Mouse (Mus musculus) forebrain, embryonic 16.5 days (tissue): ENCODE data around the gene Abr. TPM values are rescaled to one million over a fixed set of nuclear protein-coding genes. Genes with fewer than 3 reads are reported as not detected.
A peak's percentile ranks its signal among the peaks of the same experiment; 100 is the strongest.

ENCODE experiments used
- ATAC-seq: fragments of 200-750 bp; cut with Nextera tagmentation; 2 replicates; pipeline ENCODE4 v1.8.0; 2017; ENCODE audit warnings: mild to moderate bottlenecking, moderate library complexity
- H3K27ac ChIP-seq: fragments of 300-500 bp; sonication (generic); 2 replicates; pipeline ENCODE4 v1.5.1; 2014; ENCODE audit warnings: low read length, control low read depth
- H3K27me3 ChIP-seq: fragments of 300-500 bp; sonication (generic); replicated peaks from 2 replicates; pipeline ENCODE4 v1.6.1; 2014; ENCODE audit warnings: low read length; ENCODE audit not compliant: control insufficient read depth, insufficient read depth
- H3K36me3 ChIP-seq: fragments of 300-500 bp; sonication (generic); 2 replicates; pipeline ENCODE4 v1.6.1; 2014; ENCODE audit not compliant: control insufficient read depth, insufficient read depth
- H3K4me1 ChIP-seq: fragments of 300-500 bp; sonication (generic); replicated peaks from 2 replicates; pipeline ENCODE4 v1.6.1; 2014; ENCODE audit warnings: low read length; ENCODE audit not compliant: control insufficient read depth, insufficient read depth
- H3K4me2 ChIP-seq: fragments of 300-500 bp; sonication (generic); 2 replicates; pipeline ENCODE4 v1.6.1; 2014; ENCODE audit warnings: mild to moderate bottlenecking, low read length, control low read depth
- H3K4me3 ChIP-seq: fragments of 300-500 bp; sonication (generic); replicated peaks from 2 replicates; pipeline ENCODE4 v1.5.1; 2014; ENCODE audit warnings: mild to moderate bottlenecking, low read length, control low read depth
- H3K9ac ChIP-seq: fragments of 300-500 bp; sonication (generic); replicated peaks from 2 replicates; pipeline ENCODE4 v1.6.1; 2014; ENCODE audit warnings: low read depth, low read length, control low read depth
- H3K9me3 ChIP-seq: fragments of 300-500 bp; sonication (generic); 2 replicates; pipeline ENCODE4 v1.6.1; 2016; ENCODE audit warnings: low read length; ENCODE audit not compliant: control insufficient read depth
- WGBS: fragments of 180-500 bp; shearing (Covaris S2); extraction: QIAGEN DNeasy Blood & Tissue Kit; methylation state at CpG from one replicate; pipeline ENCODE4 v1.1.7; 2014; 5-methylcytosine and 5-hydroxymethylcytosine counted together
- polyA plus RNA-seq: library from polyadenylated mRNA; unstranded; fragments of >200 nt; fragmentation: Nextera tagmentation; extraction: Ambion mirVana; gene quantifications from 2 replicates; pipeline ENCODE4 v1.2.1, GENCODE M21; 2015

Gene Abr
- polyA plus RNA-seq, 1 experiment from 2014 or later: 121 TPM

DNA sequence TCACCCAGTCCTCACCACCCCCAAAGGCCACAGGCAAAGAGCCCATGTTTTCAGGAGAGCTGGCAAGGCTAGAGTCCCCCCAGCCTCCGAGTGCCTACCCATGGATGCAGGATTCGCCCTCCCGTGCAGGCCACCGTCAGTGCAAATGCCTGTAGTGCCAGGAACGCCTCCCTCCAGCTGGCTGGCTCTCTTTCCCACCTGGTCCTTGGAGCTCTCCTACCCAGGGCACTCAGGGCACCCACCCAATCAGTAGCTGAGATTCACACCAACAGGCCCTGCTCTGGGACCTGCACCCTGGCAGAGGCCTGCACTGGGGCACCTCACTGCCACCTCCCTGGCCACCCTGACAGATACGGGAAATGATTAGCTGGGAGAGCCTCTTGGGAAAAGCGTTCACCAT lies 90.1 kb downstream of the Abr start:
- no peaks in the 10 kb centered on the region for H3K9me3 ChIP-seq
- ATAC-seq: no peak
- H3K4me1 ChIP-seq: peaks cover 31% of the 10 kb centered on the region
- H3K9ac ChIP-seq: no peak overlapping the region
- no peaks in the 10 kb centered on the region for H3K36me3 ChIP-seq
- H3K27ac ChIP-seq: no peak overlapping the region
- H3K4me3 ChIP-seq: no peak overlapping the region
- 87% methylated on average over 7 of the region's 7 CpGs for WGBS
- no peaks in the 10 kb centered on the region for H3K27me3 ChIP-seq
- H3K4me2 ChIP-seq: no peak overlapping the region

DNA sequence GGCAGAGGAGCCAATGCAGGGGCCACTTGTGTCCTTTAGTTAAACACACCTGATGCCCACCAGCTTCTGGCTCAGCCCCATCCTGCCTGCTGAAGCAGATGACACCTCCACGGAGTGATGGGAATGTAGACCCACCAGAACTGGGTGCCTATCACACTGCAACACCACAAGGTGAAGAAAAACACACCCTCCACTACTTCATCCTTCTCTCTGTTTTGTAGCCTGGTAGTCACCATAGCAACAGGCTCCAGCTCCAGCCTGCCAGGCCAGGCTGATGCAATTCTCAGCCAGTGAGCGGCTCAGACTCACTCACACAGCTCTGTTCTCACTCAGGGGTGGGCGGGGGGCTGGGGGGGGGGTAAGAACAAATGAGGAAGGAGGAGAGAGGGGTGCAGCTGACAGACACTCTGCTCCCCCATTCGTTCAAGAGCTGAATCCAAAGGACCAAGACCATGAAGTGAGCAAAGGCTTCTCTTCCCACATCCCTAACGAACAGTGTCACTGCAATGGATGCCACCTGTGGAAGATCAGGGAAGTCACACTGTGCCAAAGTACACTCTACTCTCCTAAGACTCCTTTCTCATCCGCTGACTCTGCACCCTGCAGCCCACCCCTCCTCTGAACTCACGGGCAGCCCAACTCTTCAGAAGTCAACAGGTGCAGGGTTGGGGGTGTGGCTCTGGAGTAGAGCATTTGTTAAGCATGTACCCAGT lies 91.0 kb downstream of the Abr start:
- ATAC-seq: peak; percentile 92
- Histone ChIP-seq H3K4me3 (no peak overlapping the region), H3K4me1 (peaks cover 31% of the 10 kb centered on the region), H3K9me3 (no peaks in the 10 kb centered on the region), H3K27me3 (no peaks in the 10 kb centered on the region), H3K4me2 (no peak overlapping the region), H3K27ac (peak overlapping the region; percentile 35; the same call in 1 of the 2 replicates), H3K9ac (no peak overlapping the region), H3K36me3 (no peaks in the 10 kb centered on the region)
- WGBS: 15% methylated on average over 7 of the region's 7 CpGs

GRCm38 (mm10) chr11:76530168-76530935 lies 91.8 kb downstream of the Abr start:
- Histone ChIP-seq H3K9me3 (no peaks in the 10 kb centered on the region), H3K27ac (peak overlapping the region; percentile 35; the same call in 1 of the 2 replicates), H3K27me3 (no peaks in the 10 kb centered on the region), H3K4me2 (no peak overlapping the region), H3K4me3 (no peak overlapping the region), H3K36me3 (no peaks in the 10 kb centered on the region), H3K4me1 (peaks cover 31% of the 10 kb centered on the region), H3K9ac (no peak overlapping the region)
- ATAC-seq: peak; percentile 27; the same call in 1 of the 2 replicates
- WGBS: 69% methylated on average over 15 of the region's 15 CpGs

GRCm38 (mm10) chr11:76529352-76530141 lies 92.6 kb downstream of the Abr start:
- Histone ChIP-seq H3K9me3 (no peaks in the 10 kb centered on the region), H3K9ac (no peak overlapping the region), H3K4me2 (no peak overlapping the region), H3K36me3 (no peaks in the 10 kb centered on the region), H3K4me3 (no peak overlapping the region), H3K27me3 (no peaks in the 10 kb centered on the region), H3K27ac (no peak overlapping the region), H3K4me1 (peaks cover 35% of the 10 kb centered on the region)
- peak; percentile 16; the same call in 1 of the 2 replicates for ATAC-seq
- 59% methylated on average over 6 of the region's 6 CpGs for WGBS

GRCm38 (mm10) chr11:76525646-76526351 lies 96.3 kb downstream of the Abr start:
- H3K4me3 ChIP-seq: no peak overlapping the region
- no peaks in the 10 kb centered on the region for H3K36me3 ChIP-seq
- H3K27ac ChIP-seq: no peak overlapping the region
- no peak overlapping the region for H3K4me2 ChIP-seq
- WGBS: 84% methylated on average over 4 of the region's 4 CpGs
- H3K27me3 ChIP-seq: no peaks in the 10 kb centered on the region
- ATAC-seq: no peak
- H3K9ac ChIP-seq: no peak overlapping the region
- no peaks in the 10 kb centered on the region for H3K9me3 ChIP-seq
- H3K4me1 ChIP-seq: peaks cover 28% of the 10 kb centered on the region

DNA sequence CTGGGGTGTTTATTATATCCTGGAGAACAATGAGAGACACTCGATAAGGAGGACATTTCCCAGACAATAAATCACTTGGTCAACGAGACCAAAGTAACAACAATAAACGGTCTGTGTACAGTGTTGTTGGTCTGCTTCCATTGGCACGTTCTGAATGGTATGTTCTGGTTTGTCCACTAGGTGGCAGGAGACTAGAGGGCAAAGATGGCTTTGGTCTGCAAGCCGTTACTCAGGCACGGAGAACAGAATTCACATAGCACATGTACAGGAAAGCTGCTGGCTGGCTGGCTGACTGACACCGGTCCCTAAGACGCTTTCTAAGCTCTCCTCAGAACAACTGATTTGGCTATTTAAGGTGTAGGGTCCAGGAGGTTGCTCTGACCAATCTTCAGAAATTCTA lies 97.2 kb downstream of the Abr start:
- H3K4me3 ChIP-seq: no peak overlapping the region
- no peak overlapping the region for H3K4me2 ChIP-seq
- 0 out of 2 replicates have a peak, but pooled peaks have one; percentile 40 for ATAC-seq
- H3K4me1 ChIP-seq: peaks cover 20% of the 10 kb centered on the region
- H3K9ac ChIP-seq: no peak overlapping the region
- 11% methylated on average over 8 of the region's 8 CpGs for WGBS
- no peaks in the 10 kb centered on the region for H3K27me3 ChIP-seq
- H3K36me3 ChIP-seq: no peaks in the 10 kb centered on the region
- H3K27ac ChIP-seq: no peak overlapping the region
- H3K9me3 ChIP-seq: no peaks in the 10 kb centered on the region

DNA sequence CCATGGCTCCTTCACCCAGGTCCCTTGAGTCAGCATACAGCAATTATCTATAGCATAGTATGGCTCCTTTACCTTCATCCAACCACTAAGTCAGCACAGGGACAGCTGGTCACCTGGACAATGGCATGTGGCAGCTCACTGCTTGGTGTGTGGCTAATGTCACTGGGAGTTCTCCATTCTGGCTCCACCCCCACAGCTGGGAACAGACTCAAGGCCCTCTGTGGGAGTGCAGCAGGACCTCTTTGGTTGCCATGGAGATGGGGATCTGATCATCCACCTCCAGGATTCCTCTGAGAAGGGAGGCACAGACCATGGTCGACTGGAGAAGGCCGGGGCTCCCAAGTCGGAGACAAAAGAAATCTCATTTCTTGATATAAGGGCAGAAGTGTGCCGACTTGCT lies 98.8 kb downstream of the Abr start:
- WGBS: 9% methylated on average over 4 of the region's 4 CpGs
- Histone ChIP-seq H3K4me1 (peaks cover 10% of the 10 kb centered on the region; the same call in 1 of the 2 replicates), H3K9me3 (no peaks in the 10 kb centered on the region), H3K9ac (no peak overlapping the region), H3K36me3 (no peaks in the 10 kb centered on the region), H3K4me3 (no peak overlapping the region), H3K27me3 (no peaks in the 10 kb centered on the region), H3K4me2 (no peak overlapping the region), H3K27ac (no peak overlapping the region)
- ATAC-seq: no peak

GRCm38 (mm10) chr11:76520889-76521288 lies 101.2 kb downstream of the Abr start:
- Histone ChIP-seq H3K36me3 (no peaks in the 10 kb centered on the region), H3K9me3 (no peaks in the 10 kb centered on the region), H3K4me2 (no peak overlapping the region), H3K27ac (no peak overlapping the region), H3K9ac (no peak overlapping the region), H3K4me3 (no peak overlapping the region), H3K4me1 (peaks cover 10% of the 10 kb centered on the region; the same call in 1 of the 2 replicates), H3K27me3 (no peaks in the 10 kb centered on the region)
- no peak for ATAC-seq
- WGBS: 93% methylated on average over 6 of the region's 6 CpGs
